Mouse (Mus musculus) ovary, postnatal 36 days (tissue): ENCODE measurements around the gene Fras1.

Source experiments
- DNase-seq: peaks from one replicate; pipeline ENCODE4 v3.0.0; 2022; ENCODE audit warnings: low spot score, mixed read lengths

The Fras1 gene

GRCm38 (mm10) chr5:96373567-96373985, at the start of gene Fras1:
Fras1 (plus strand) TSS chr5:96373955.
- DNase-seq, result no peak

- DNase-seq, result no peak
Observed at GRCm38 (mm10) chr5:96331048-96331737, 42.6 kb upstream of the Fras1 start.

DNA sequence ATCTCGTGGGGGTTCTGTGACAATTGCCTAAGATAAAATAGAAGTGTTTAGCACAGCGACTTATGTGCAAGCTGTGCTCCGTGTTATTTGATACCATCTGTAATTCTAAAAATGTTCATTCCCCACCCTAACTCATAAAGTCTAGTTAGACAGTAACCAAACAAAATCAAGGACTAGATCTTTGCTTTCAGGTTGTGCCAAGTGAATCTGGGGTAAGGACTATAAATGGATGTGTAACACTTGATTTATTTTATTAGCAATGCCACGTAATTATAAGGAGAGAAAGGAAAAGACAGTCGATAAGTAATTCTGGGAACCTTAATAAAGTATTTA, 42.1 kb upstream of the Fras1 start:
- DNase-seq, result no peak

DNA sequence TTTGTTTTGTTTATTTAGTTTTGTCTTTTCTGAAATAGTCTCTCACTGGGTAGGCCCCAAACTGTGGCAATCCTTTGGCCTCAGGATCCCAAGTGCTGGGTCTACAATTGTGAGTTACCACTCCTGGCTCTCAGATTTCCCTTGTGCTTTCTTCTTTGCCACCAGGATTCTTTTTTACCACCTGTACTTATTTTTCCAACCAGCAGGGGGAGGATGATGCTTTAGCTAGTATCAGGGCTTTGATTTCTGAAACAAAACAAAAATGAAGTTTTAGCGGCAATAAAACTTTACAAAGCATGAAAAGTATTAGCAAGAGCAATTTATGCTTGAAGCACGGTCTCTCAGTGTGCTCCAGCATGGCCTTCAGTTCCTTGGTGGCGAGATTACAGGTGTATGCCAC, 39.8 kb upstream of the Fras1 start:
- no peak for DNase-seq

DNA sequence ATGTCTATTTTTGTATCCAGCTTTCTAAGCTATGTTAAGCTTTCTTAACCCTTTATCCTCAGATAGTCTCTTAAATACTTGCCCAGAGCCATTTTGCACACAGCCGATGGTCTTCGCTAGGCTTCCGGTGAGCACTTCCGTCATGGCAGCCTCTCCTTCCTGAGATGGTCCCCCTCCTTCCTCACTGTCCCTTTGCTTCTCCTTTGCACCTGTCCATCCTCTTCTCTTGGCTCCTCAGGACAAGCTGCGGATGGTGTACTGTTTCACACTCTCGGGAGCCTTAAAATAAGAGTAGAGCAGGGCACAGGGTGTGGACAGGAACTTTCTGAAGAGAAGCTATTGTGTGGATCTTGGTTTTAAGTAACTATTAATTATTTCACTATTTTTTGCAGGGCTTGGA, 33.2 kb upstream of the Fras1 start:
- DNase-seq, result no peak

DNA sequence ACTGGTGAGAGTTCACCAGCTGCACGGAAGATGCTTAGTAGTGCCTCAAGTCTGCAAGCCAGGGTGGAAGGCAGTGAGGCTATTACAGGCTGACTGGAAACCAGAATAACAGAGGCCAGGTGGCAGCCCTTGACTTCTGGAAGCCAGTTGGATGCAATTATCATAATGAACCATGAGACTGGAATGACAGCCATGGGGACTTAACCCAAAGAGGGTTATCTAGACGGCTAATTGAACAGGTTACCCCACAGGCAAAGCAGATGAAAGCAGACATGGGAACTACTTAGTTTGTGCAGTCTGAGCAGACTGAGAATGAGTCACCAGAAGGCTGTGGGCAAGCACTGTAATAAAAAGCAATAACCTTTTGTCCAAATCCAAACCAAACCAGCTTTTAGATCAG, 28.8 kb upstream of the Fras1 start:
- no peak for DNase-seq

GRCm38 (mm10) chr5:96351963-96352362, 21.8 kb upstream of the Fras1 start:
- no peak for DNase-seq

GRCm38 (mm10) chr5:96363950-96364349, 9.8 kb upstream of the Fras1 start:
- DNase-seq, result no peak

- DNase-seq, result no peak
Observed at GRCm38 (mm10) chr5:96365590-96365989, 8.2 kb upstream of the Fras1 start.

DNA sequence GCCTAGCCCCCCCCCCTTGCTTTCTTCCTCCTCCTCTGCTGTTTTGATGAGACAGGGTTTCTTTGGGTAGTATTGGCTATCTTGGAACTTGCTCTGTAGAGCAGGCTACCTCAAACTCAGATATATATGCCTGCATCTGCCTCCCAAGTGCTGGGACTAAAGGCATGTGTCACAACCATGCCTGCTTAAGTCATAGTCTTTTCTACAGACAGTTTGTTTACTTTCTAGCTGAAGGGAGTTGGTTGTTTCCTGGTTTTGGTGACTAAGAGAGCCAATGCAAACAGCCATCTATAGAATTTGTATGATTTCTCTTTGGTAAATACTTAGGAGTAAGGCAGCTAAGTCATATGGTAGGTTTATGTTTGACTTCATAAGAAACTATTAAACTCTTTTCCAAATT, 6.5 kb upstream of the Fras1 start:
- DNase-seq, result no peak

- DNase-seq, result no peak
Observed at GRCm38 (mm10) chr5:96373106-96373505, 649 bp upstream of the Fras1 start.

- DNase-seq, result peak; percentile 70
Observed at GRCm38 (mm10) chr5:96373986-96374901, 489 bp downstream of the Fras1 start.

- no peak for DNase-seq
Observed at GRCm38 (mm10) chr5:96375391-96375831, 1.7 kb downstream of the Fras1 start.

GRCm38 (mm10) chr5:96376216-96376615, 2.5 kb downstream of the Fras1 start:
- DNase-seq, result no peak

- DNase-seq, result no peak
Observed at GRCm38 (mm10) chr5:96386138-96386933, 12.6 kb downstream of the Fras1 start.

DNA sequence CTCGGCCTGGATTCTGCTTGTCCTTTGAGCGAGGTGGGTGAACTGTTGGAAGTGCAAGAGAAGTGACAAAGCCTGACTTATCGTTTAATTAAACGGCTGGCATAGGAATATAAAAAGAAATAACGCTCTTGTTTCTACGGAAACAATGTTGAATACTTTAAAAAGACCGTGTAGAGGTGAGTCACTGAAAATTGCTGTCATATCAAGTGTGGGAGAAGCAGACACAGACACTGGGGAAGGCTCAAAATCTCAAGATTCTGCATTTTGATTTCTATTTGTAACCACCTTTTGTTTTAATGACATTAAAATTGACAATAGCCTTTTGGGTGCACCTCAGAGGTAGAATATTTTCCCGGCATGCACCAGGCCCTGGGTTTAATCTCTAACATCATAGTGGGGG, 14.6 kb downstream of the Fras1 start:
- DNase-seq, result no peak

- DNase-seq, result no peak
Observed at GRCm38 (mm10) chr5:96389963-96390623, 16.3 kb downstream of the Fras1 start.

GRCm38 (mm10) chr5:96391086-96391485, 17.3 kb downstream of the Fras1 start:
- no peak for DNase-seq

GRCm38 (mm10) chr5:96394947-96395346, 21.2 kb downstream of the Fras1 start:
- no peak for DNase-seq

GRCm38 (mm10) chr5:96395786-96396650, 22.3 kb downstream of the Fras1 start:
- no peak for DNase-seq

DNA sequence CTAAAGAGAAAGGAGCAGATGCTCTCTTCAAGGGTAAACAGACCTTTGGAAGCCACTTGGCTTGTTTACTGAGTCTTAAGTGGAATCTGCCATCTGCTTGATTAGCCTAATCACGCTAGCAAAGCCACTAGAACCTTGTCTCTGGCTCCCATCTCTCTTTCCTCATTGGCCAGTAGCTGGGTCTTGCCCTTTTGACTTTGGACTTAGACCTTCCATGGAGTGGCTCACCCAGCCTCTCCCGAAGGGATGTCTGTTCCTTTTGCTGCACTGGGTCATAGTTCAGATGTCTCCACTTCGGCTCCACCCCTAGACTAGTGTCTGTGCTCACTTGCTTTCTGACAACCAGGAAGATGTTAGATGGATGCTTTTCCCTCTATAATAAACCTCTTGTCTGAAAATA, 28.8 kb downstream of the Fras1 start:
- DNase-seq, result no peak
